Mouse (Mus musculus): Measurements from ENCODE around the gene Cds2.
"Not testable (repeated sequence)": the region's sequence is repeated elsewhere in the genome, so short reads cannot be mapped to it uniquely, and the experiment has no call there.

Cds2 gene

GRCm38 (mm10) chr2:132291265-132291664 lies 28.3 kb downstream of the Cds2 start:
- DNase-seq (ENCODE audit: low spot score), result no peak

DNA sequence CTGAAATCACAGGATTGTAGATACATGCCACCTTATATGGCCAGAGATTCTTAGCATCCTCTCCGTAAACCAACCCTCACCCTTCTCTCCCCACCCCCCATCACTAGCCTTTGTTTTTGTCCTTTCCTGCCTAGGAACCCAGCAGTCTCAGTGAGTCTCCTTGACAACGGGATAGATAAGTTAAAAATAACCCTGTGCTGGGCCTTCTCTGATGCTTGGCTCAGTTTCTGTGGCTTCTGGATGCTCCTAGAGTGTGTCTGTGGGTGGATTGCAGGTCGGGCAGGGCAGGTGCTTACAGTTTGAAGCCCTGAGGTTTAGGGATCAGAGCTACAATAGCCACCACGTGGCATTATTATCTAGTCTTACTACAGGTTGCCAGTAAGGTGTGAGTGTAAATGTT lies 29.1 kb downstream of the Cds2 start:
- no peak for DNase-seq (ENCODE audit: low spot score)

GRCm38 (mm10) chr2:132293694-132294450 lies 30.9 kb downstream of the Cds2 start:
- no peak for DNase-seq (ENCODE audit: low spot score)

DNA sequence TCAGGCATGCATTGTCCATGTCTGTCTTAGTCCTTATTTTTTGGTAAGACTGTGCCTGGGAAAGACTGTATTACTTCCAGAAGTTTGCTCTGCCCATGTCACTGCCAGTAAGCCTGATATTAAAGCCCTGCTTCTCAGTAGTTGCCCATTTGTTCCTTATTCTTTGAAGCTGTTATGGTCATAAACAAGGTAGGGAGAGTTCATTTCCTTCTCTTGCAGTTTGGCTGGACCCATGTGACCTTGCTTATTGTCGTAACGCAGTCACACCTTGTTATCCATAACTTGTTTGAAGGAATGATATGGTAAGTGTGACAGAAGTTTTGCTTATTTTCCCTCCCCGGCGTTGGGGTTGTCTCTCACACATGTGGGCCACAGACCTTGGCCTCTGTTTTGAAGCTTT lies 35.3 kb downstream of the Cds2 start:
- no peak for DNase-seq (ENCODE audit: low spot score)

DNA sequence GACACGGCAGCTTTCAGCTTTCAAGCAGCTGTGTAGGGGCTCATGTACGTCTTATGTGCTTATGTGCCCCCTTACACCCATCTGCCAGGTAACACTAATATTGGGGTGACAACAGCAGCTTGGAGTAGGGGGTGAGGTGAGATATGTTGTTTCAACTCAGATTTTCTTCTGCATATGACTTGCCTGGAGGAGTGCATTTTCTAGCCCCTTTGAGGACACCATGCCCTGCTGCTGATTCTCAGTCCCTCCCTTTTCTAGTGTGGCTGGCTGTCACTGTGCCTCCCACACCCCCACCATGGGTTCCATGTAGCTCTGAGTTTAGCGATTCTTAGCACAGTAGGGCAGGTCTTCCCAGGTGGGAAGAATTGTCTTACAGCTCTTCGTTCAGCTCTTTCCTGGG lies 38.5 kb downstream of the Cds2 start:
- DNase-seq (ENCODE audit: low spot score), result no peak

DNA sequence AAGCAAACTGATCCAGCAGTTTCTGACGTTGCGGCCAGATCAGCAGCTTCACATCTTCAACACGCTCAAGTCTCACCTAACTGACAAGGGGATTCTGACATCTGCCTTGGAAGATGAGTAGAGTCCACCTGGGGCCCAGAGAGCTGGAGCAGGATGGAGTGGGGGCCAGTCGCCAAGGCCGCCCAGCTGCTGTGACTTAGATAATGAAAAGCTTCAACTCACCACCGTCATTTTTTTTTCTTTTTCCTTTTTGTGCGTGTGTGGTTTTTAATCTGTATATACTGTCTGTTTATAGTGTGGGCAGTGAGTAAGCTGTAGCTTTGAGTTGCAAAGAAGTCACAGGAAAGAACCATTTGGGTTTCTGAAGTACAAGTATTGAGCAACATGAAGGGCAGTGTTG lies 42.2 kb downstream of the Cds2 start:
- no peak for DNase-seq (ENCODE audit: low spot score)

GRCm38 (mm10) chr2:132305988-132306387 lies 43.0 kb downstream of the Cds2 start:
- DNase-seq (ENCODE audit: low spot score), result no peak

GRCm38 (mm10) chr2:132307213-132307843 lies 44.4 kb downstream of the Cds2 start:
- DNase-seq (ENCODE audit: low spot score), result no peak

DNA sequence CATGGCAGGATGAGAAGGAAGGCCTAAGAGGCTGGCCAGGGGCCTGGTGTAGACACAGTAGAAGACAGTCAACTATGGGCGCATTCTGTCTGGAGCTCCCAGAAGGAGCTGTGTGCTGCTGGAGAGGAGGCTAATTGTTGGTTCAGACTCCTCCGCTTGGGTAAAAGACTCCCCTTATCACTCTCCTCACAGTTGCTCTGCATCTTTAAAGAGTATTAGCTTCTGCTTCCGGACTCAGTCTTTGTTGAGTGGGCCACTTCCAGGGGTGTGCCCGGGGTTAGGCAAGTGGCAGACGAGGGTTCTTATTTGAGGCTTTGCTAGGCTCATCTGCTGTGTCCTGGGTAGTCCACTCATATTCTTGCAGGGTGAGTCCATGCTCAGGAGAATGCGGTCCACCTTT lies 45.9 kb downstream of the Cds2 start:
- DNase-seq (ENCODE audit: low spot score), result no peak

DNA sequence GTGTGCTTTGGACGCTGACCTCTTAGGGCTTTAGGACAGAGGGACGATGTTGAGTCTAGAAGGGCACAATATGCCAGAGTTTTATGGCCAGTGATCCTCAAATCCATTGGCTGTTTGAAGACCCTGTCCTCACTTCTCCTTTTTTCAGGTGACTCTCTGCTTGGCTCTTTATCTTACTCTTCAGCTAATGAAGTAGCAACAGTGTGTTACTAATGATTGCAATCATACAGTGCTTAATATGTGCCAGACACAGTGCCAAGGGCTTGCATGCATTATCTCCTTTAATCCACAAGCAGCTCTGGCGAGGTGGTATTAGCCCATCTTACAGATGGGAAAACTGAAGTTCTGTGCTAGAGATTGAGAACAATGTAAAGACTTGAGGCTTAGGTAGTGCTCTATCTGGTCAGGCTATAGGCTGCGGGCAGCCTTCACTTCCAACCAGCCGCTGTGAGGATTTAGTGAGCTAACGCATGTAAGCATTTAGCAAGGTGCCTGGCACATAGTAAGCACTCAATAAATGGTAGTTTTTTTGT lies 46.5 kb downstream of the Cds2 start:
- DNase-seq (ENCODE audit: low spot score), result no peak

GRCm38 (mm10) chr2:132312616-132313015 lies 49.7 kb downstream of the Cds2 start:
- DNase-seq (ENCODE audit: low spot score), result no peak

DNA sequence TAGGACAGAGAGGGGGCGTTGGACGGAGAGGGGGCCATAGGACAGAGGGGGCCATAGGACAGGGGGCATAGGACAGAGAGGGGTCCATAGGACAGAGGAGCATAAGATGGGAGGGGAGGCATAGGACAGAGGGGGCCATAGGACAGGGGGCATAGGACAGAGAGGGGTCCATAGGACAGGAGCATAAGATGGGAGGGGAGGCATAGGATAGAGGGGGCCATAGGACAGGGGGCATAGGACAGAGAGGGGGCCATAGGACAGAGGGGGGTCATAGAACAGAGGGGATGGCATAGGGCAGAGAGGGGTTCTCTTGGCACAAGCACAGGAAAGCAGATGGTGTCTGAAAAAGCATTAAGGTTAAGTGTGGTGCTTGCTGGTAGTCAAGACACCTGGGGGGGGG lies 50.6 kb downstream of the Cds2 start:
- DNase-seq (ENCODE audit: low spot score), result no peak

GRCm38 (mm10) chr2:132314057-132314456 lies 51.1 kb downstream of the Cds2 start:
- DNase-seq (ENCODE audit: low spot score), result not testable (repeated sequence)

GRCm38 (mm10) chr2:132316041-132316808 lies 53.3 kb downstream of the Cds2 start:
- DNase-seq (ENCODE audit: low spot score), result peak; percentile 36

DNA sequence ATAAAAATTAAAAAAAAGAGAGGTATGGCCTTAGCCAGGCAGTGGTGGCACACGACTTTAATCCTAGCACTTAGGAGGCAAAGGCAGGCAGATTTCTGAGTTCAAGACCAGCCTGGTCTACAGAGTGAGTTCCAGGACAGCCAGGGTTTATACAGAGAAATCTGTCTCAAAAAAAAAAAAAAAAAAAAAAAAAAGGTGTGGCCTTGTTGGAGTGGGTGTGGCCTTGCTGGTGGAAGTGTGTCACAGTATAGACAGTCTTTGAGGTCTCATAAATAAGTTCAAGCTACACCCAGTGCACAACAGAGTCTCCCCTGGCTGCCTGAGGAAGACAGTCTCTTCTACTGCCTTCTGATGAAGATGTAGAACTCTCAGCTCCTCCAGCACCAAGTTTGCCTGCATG lies 54.2 kb downstream of the Cds2 start:
- DNase-seq (ENCODE audit: low spot score), result no peak

DNA sequence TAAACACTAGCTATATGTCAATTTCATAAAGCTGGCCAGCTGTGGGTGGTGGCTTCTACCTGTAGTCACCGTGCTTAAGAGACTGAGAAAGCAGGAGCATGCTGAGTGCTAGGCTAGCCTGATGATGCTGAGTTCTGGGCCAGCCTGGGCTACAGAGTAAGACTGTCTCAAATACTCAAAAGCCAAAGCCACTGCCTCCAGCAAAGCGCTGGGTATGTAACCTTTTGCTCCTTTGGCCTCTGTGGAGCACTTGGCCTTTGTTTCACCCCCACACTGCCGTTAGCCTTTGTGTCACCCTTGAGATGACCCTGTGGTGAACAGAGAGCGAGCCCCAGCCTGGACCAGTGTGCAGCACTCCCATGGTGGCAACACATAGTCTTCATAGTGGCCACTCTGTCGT lies 57.6 kb downstream of the Cds2 start:
- no peak for DNase-seq (ENCODE audit: low spot score)

- DNase-seq (ENCODE audit: low spot score), result no peak
These were observed 60.6 kb downstream of the Cds2 start for GRCm38 (mm10) chr2:132323541-132323940.

GRCm38 (mm10) chr2:132337202-132337601 lies 74.3 kb downstream of the Cds2 start:
- DNase-seq (ENCODE audit: low spot score), result no peak

DNA sequence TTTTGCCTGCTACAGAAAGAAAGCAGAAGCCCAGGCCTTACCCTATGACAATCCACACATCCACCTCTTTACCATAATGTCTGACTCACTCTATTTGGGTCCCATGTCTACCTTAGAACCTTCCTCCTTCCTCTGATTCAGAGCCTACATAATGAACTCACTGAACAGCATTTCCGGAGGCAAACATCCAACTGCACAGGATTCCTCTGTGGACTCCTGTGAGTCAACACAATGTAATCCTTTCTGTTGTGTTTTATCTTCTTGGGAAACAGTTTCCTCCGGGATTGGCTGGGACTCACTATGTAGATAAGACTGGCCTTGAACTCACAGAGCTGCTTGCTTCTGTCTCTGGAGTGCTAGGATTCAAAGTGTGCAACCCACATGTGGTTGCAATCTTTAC lies 77.4 kb downstream of the Cds2 start:
- DNase-seq (ENCODE audit: low spot score), result no peak

DNA sequence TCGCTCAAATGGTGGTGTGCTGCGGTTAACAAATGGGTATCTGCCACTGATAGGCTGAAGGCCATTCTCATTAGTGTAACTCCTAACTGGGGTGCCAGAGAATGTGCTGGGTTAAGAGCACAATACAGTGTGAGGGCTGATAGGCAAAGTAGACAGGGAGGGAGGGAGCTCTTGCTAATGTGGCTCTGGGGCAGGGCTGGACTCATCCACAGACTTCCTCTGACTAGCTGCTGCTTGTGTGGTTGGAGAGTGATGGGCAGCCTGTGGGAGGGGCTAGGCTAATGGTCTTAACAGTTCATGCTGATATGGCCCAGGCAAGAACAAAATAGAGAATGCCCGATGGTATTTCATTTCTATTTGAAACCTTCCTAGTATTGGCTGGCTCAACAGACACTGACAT lies 78.3 kb downstream of the Cds2 start:
- no peak for DNase-seq (ENCODE audit: low spot score)

DNA sequence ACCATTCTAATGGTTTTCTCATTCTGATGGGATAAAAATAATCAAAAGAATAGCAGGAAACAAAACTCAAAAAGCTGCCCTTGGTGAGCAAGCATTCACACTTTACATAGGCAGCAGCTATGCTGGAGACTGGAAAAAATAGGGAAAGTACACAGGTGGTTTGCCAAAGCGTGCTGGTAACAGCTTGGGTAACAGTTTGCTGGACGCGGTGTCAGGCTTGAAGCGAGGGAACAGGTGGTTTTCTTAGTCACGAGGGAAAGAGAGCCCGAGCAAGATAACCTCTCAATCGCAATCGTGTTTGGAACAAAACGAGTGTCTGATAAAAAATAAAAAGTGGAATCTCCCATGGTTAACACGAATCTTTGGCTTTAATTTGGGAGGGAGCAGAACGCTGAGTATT lies 80.9 kb downstream of the Cds2 start:
- no peak for DNase-seq (ENCODE audit: low spot score)

Data from yolk sac, embryonic 10.5 days (tissue).